Mouse (Mus musculus): ENCODE results near the gene Irf2. TPM values are rescaled to one million over a fixed set of nuclear protein-coding genes. Genes with fewer than 3 reads are reported as not detected.

Gene Irf2
- total RNA-seq, 1 experiment = 2.6 TPM

DNA sequence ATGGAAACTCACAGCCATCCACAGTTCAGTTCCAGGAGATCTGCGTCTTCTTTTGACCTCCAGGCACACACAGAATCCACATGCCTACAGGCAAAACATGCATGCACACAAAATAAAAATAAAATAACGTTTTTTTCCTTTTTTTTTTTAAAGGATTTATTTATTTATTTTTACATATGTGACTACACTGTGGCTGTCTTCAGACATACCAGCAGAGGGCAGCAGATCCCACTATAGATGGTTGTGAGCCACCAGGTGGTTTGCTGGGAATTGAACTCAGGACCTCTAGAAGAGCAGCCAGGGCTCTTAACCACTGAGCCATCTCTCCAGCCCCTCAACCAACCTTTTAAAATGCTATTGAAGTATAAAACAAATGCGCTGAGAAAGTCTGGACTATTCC, 3.3 kb upstream of the Irf2 start:
- no peak overlapping the region for H3K9ac ChIP-seq (ENCODE audit: insufficient read depth, low read depth, low read length, poor library complexity, severe bottlenecking)
- no peaks in the 10 kb centered on the region for H3K36me3 ChIP-seq (ENCODE audit: control insufficient read depth, insufficient read depth, low read length, poor library complexity, severe bottlenecking)
- H3K4me3 ChIP-seq (ENCODE audit: insufficient read depth in 1 of 2, low read depth in 1 of 2, low read length in 2 of 2, poor library complexity in 1 of 2, severe bottlenecking in 1 of 2) = no peak overlapping the region
- TF ChIP-seq CHD2 (IDR thresholded peaks at IDR 0.05; ENCODE audit: low read depth, low read length) = no peak
- TF ChIP-seq ZC3H11A (IDR thresholded peaks at IDR 0.05; ENCODE audit: borderline replicate concordance, low read depth, low read length) = 0 out of 2 replicates have a peak, but pooled peaks have one; percentile 11
- TF ChIP-seq ZNF384 (IDR thresholded peaks at IDR 0.05; ENCODE audit: low read depth, low read length) = peak; percentile 71; the same call in 1 of the 2 replicates
- in situ Hi-C loops (cut with MboI; ENCODE audit: low sequenced_read_pairs in 2 of 2, unreplicated experiment in 2 of 2) = loop anchor here in 1 of 2 experiments (10.0 kb wide), 1 partner anchor 441 kb away; the partner anchor contains the start of gene Helt
- 0 out of 4 replicates have a peak, but pooled peaks cover 0 to 2% of the 10 kb centered on the region in 2 experiments for H3K4me1 ChIP-seq (ENCODE audit: control insufficient read depth in 2 of 2, insufficient read depth in 2 of 2, low read length in 2 of 2, poor library complexity in 1 of 2)
- peak; percentile 20 for DNase-seq (ENCODE audit: low read depth, low spot score)
- H3K9me3 ChIP-seq (ENCODE audit: control insufficient read depth, insufficient read depth, low read depth, low read length) = no peaks in the 10 kb centered on the region
- H3K27ac ChIP-seq (ENCODE audit: insufficient read depth, low read depth, low read length, poor library complexity, severe bottlenecking) = no peak overlapping the region

DNA sequence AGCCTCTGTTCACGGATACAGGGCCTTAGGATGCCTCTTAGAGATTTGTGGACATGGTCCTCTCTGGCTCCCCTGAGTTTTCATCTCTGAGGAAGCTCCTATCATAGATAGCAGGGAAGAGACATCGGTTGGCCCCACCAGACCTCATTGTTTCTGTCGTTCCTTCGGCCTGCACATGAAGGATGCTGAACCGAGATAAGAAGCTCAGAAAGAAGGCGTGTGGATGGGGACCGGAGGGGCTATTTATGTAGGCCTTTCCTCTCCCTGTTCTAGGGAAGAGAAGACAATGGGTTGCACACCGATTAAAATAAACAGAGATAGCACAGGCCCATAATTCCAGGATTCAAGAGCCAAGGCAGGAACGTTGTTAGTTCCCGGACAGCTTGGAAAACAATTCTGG, 2.1 kb upstream of the Irf2 start:
- H3K27ac ChIP-seq (ENCODE audit: insufficient read depth, low read depth, low read length, poor library complexity, severe bottlenecking) = no peak overlapping the region
- no peak for TF ChIP-seq ZC3H11A (IDR thresholded peaks at IDR 0.05; ENCODE audit: borderline replicate concordance, low read depth, low read length)
- no peak for TF ChIP-seq ZNF384 (IDR thresholded peaks at IDR 0.05; ENCODE audit: low read depth, low read length)
- no peak for TF ChIP-seq MAFK (IDR thresholded peaks at IDR 0.05; ENCODE audit: insufficient read depth, low read depth, low read length)
- TF ChIP-seq CHD2 (IDR thresholded peaks at IDR 0.05; ENCODE audit: low read depth, low read length) = no peak
- TF ChIP-seq HCFC1 (IDR thresholded peaks at IDR 0.05; ENCODE audit: borderline replicate concordance, insufficient read depth, low read length) = no peak
- H3K36me3 ChIP-seq (ENCODE audit: control insufficient read depth, insufficient read depth, low read length, poor library complexity, severe bottlenecking) = no peaks in the 10 kb centered on the region
- DNase-seq (ENCODE audit: low read depth, low spot score) = no peak
- in situ Hi-C loops (cut with MboI; ENCODE audit: low sequenced_read_pairs in 2 of 2, unreplicated experiment in 2 of 2) = loop anchor here in 1 of 2 experiments (10.0 kb wide), 1 partner anchor 443 kb away; the partner anchor contains the start of gene Helt
- H3K4me1 ChIP-seq (ENCODE audit: control insufficient read depth in 2 of 2, insufficient read depth in 2 of 2, low read length in 2 of 2, poor library complexity in 1 of 2) = 0 out of 4 replicates have a peak, but pooled peaks cover 0 to 4% of the 10 kb centered on the region in 2 experiments
- H3K4me3 ChIP-seq (ENCODE audit: insufficient read depth in 1 of 2, low read depth in 1 of 2, low read length in 2 of 2, poor library complexity in 1 of 2, severe bottlenecking in 1 of 2) = no peak overlapping the region
- H3K9me3 ChIP-seq (ENCODE audit: control insufficient read depth, insufficient read depth, low read depth, low read length) = no peaks in the 10 kb centered on the region
- no peak overlapping the region for H3K9ac ChIP-seq (ENCODE audit: insufficient read depth, low read depth, low read length, poor library complexity, severe bottlenecking)

DNA sequence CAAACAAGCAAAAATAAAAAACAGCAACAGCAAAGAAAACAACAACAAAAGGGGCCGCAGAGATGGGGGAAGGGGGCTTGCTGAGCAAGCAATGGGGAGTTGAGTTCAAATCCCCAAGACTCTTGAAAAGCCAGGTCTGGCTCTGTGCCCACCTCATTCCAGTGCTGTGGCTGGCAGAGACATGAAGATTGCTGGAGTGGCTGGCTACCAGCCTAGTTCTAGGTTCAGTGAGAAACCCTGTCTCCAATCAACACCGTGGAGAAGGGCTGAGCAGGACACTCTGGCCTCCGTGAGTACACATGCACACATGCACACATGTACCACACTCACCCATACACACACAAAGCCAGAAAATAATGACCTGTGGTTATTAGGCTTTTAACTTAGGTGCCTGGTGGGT, 1.6 kb upstream of the Irf2 start:
- no peak for DNase-seq (ENCODE audit: low read depth, low spot score)
- Histone ChIP-seq H3K4me3 (ENCODE audit: insufficient read depth in 1 of 2, low read depth in 1 of 2, low read length in 2 of 2, poor library complexity in 1 of 2, severe bottlenecking in 1 of 2) (no peak overlapping the region), H3K27ac (ENCODE audit: insufficient read depth, low read depth, low read length, poor library complexity, severe bottlenecking) (no peak overlapping the region), H3K4me1 (ENCODE audit: control insufficient read depth in 2 of 2, insufficient read depth in 2 of 2, low read length in 2 of 2, poor library complexity in 1 of 2) (0 out of 4 replicates have a peak, but pooled peaks cover 0 to 4% of the 10 kb centered on the region in 2 experiments), H3K9ac (ENCODE audit: insufficient read depth, low read depth, low read length, poor library complexity, severe bottlenecking) (no peak overlapping the region), H3K36me3 (ENCODE audit: control insufficient read depth, insufficient read depth, low read length, poor library complexity, severe bottlenecking) (no peaks in the 10 kb centered on the region), H3K9me3 (ENCODE audit: control insufficient read depth, insufficient read depth, low read depth, low read length) (no peaks in the 10 kb centered on the region)
- in situ Hi-C loops (cut with MboI; ENCODE audit: low sequenced_read_pairs in 2 of 2, unreplicated experiment in 2 of 2) = loop anchor here in 1 of 2 experiments (10.0 kb wide), 1 partner anchor 443 kb away; the partner anchor contains the start of gene Helt
- TF ChIP-seq HCFC1 (IDR thresholded peaks at IDR 0.05; ENCODE audit: borderline replicate concordance, insufficient read depth, low read length) (no peak), CHD2 (IDR thresholded peaks at IDR 0.05; ENCODE audit: low read depth, low read length) (no peak), MAFK (IDR thresholded peaks at IDR 0.05; ENCODE audit: insufficient read depth, low read depth, low read length) (no peak), ZNF384 (IDR thresholded peaks at IDR 0.05; ENCODE audit: low read depth, low read length) (no peak), ZC3H11A (IDR thresholded peaks at IDR 0.05; ENCODE audit: borderline replicate concordance, low read depth, low read length) (no peak)

DNA sequence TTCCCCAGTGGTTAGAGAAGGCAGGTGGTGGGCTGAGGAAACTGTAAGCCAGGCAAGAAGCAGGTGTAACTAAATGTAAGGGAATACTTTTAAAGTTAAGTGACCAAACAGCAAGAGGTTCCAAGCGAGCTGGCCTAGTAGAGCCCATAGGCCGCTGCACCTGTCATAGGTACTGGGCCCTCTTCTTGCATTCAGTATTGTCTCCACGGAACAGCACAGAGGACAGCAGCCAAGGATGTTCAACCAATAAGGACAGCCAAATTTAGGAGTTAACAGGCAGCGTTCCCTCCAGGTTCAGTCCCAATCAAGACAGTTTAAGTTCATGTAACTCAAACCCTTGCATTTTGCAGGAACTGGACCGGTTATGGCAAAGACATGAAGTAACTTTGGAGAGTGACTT, 931 bp upstream of the Irf2 start:
- no peaks in the 10 kb centered on the region for H3K36me3 ChIP-seq (ENCODE audit: control insufficient read depth, insufficient read depth, low read length, poor library complexity, severe bottlenecking)
- H3K27ac ChIP-seq (ENCODE audit: insufficient read depth, low read depth, low read length, poor library complexity, severe bottlenecking) = no peak overlapping the region
- H3K4me1 ChIP-seq (ENCODE audit: control insufficient read depth in 2 of 2, insufficient read depth in 2 of 2, low read length in 2 of 2, poor library complexity in 1 of 2) = 0 out of 4 replicates have a peak, but pooled peaks cover 0 to 4% of the 10 kb centered on the region in 2 experiments
- no peak for DNase-seq (ENCODE audit: low read depth, low spot score)
- H3K9ac ChIP-seq (ENCODE audit: insufficient read depth, low read depth, low read length, poor library complexity, severe bottlenecking) = no peak overlapping the region
- in situ Hi-C loops (cut with MboI; ENCODE audit: low sequenced_read_pairs in 2 of 2, unreplicated experiment in 2 of 2) = loop anchor here in 1 of 2 experiments (10.0 kb wide), 1 partner anchor 444 kb away; the partner anchor contains the start of gene Helt
- no peaks in the 10 kb centered on the region for H3K9me3 ChIP-seq (ENCODE audit: control insufficient read depth, insufficient read depth, low read depth, low read length)
- no peak overlapping the region for H3K4me3 ChIP-seq (ENCODE audit: insufficient read depth in 1 of 2, low read depth in 1 of 2, low read length in 2 of 2, poor library complexity in 1 of 2, severe bottlenecking in 1 of 2)
- TF ChIP-seq ZNF384 (IDR thresholded peaks at IDR 0.05; ENCODE audit: low read depth, low read length) = no peak
- no peak for TF ChIP-seq MAFK (IDR thresholded peaks at IDR 0.05; ENCODE audit: insufficient read depth, low read depth, low read length)
- TF ChIP-seq ZC3H11A (IDR thresholded peaks at IDR 0.05; ENCODE audit: borderline replicate concordance, low read depth, low read length) = no peak
- no peak for TF ChIP-seq CHD2 (IDR thresholded peaks at IDR 0.05; ENCODE audit: low read depth, low read length)
- no peak for TF ChIP-seq HCFC1 (IDR thresholded peaks at IDR 0.05; ENCODE audit: borderline replicate concordance, insufficient read depth, low read length)
